Mouse (Mus musculus): ENCODE measurements around the gene Tmem132d. TPM values are rescaled to one million over a fixed set of nuclear protein-coding genes. Genes with fewer than 3 reads are reported as not detected.

Gene Tmem132d
- total RNA-seq, 2 experiments from 2014 or later: 0.05 to 0.07 TPM

DNA sequence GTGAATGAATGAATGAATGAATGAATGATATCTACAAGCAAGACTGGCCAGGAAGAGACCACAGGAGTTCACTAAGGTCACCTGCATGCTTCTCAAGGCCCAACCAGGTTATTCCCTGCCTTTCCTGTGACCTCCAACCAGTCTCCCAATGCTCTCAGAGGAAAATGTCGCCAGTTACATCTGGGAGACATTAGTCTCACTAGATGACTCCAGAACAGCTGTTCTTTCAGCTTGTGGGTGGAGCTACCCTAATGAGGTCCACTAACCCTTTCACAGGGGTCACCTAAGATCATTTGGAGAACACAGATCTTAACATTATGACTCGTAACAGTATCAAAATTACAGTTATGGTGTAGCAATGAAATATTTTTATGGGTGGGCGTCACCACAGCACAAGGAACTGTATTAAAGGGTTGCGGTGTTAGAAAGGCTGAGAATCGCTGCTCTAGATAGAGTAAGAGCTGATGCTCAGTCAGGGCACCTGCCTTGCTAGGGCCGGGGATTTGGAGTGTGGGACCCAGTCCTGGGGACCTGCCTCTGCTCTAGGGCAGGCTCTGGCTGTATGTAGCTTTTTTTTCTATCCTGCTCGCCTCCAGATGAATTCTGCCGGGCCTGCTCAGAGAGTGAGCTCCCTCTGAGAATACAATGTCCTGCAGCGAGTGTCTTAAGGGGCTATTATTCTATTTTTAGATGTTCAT lies 196.1 kb downstream of the Tmem132d start:
- no peak for DNase-seq
- intact Hi-C loops (cut with DNase I): no loop called here

DNA sequence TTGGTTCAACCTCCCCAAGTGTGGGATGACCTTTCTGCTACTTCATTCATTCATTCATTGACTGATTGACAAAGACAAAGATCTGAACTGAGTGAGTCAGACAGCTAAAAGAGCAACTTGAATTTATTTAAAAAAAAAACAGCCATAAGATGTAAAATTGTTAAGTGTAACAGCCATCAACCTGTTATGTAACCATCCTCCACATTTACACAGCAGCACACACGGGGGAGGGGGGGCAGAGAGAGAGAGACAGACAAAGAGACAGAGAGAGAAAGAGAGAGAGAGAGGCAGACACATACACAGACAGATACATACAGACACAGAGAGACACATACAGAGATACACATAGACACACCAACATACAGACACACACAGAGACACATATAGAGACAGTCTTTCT lies 197.3 kb downstream of the Tmem132d start:
- intact Hi-C loops (cut with DNase I): no loop called here
- DNase-seq: no peak

DNA sequence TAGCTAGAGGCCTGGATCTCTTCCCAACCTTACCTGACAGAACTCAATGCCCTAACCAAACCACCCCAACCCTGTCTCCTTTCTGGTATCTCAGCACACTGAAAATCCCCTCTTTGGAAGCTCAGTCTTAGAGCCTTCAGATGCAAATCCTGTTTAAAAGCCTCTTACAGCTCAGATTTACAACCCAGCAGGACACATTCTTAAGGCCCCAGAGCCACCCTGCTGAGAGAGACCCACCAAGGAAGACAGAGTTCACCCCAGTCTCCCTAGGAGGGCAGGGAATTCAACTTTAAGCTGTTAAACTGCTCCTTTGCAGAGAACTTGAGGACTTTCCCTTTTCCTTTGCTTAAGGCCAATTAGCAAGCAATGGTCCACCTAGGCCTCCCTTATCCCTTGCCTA lies 199.8 kb downstream of the Tmem132d start:
- intact Hi-C loops (cut with DNase I): no loop called here
- DNase-seq: no peak

DNA sequence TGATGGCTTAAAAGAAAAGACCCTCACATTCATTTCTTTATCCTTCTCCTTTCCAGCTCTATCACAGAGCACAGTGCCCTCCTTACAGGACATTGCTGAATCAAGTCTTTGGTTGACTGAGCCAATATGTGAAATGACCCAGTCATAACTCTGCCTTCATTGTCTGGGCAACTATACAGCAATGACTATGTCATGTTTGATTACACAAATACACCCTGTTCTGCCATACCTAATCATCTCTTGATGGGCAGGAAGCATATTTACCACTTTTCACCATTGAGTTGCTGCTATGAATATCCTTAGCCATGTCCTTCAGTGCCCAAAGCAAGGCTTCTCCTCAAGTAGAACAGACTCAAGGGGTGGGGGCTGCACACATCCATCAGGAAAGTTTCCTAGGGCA lies 214.6 kb downstream of the Tmem132d start:
- intact Hi-C loops (cut with DNase I): no loop called here

DNA sequence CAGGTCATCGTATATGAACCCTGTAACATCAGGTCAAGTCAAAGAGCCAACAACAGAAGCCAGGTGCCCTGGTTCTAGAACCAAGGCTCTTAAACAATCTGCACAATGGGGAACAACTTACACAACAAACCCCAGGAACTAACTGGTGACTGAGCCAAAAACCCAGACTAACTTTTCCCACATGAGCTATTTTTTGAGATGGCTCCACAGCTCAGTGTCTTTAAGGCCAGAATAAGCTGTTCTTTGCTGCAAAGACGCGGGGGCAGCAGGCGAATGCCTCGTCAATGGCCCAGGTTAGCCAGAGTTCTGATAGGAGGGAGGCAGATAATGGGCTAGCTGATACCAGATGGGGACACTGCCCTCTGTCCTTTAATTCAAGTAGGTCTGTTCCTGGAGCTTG lies 221.8 kb downstream of the Tmem132d start:
- intact Hi-C loops (cut with DNase I): no loop called here

More for the DNA sequence above, 214.6 kb downstream of the Tmem132d start:
- DNase-seq: no peak

DNA sequence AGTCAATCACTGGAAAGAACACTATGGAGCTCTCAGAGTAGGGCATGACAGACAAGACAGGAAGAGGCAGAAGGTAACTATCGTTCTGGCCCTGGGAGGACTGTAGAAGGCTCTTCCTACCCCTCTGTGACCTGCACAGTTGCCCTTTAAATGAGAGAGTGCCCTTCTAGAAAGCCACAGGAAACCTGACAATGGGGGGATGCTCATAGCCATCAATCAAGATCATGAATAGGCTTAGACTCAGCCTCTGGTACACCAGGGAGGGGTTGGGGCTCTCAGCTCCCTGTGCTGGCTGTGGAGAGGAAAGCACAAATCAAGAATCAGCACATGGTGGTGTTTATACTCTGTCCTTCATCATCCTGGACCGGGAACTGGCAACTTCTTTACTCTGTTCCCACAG lies 227.2 kb downstream of the Tmem132d start:
- no peak for DNase-seq
- intact Hi-C loops (cut with DNase I): no loop called here

More for the DNA sequence above, 221.8 kb downstream of the Tmem132d start:
- no peak for DNase-seq

DNA sequence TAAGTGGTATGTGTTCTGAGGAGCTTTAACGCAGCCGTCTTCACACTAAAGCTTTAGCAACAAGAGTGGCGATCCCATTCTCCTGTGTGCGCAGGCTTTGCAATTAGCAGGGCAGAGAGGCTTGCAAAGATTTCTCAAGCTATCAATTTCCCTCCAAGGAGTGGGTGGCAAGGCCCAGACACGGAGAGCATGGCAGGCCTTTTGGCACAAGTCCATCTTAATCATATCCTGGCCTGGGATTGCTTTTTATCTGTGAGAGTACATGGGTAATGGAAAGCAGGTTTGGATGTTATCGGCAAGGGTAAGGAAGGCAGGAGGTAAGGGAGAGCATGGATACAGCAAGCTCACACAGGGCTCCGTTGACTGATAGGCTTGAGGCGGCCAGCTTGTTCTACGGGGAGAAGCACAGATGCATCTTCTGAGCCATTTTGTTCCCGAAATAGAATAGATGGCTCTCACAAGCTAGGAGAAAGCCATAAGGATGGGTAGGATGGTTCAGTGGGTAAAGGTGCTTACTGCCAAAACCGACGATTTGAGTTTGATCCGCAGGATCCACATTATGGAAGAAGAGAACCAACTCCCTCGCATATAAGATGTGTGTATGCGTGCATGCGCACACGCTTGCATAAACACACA lies 228.1 kb downstream of the Tmem132d start:
- no peak for DNase-seq
- intact Hi-C loops (cut with DNase I): no loop called here

DNA sequence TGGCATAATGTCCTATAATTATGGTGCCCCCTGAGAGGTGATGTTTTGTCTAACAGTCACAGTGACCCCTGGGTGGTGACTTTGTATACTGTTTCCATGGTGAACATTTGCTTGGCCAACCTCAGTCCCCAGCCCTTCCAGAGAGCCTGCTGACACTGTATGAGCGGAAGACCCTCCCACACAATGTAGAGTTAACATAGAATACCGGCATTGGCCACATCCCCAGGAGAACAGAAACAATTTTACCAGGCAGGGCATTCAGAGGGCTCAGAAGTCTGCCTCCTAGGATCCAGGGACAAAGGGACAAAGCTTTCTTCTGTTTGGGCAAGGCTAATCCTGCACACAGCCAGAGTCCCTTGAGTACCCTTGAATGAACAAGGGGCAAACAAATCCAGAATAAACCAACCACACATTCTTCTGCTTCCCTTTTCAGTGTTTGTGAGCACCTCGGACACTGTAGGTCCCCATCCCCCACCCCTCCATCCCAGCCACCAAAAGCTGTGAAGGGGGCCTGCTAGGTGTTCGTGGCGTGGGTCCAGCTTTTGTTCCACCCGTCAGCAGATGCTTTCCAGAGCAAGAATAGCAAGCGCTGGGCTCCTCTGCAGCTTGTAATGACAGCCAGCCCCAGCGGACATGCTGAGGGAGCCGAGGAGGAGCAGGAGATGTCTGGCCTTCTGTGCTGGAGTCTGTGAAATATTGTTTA lies 228.8 kb downstream of the Tmem132d start:
- no peak for DNase-seq
- intact Hi-C loops (cut with DNase I): no loop called here

DNA sequence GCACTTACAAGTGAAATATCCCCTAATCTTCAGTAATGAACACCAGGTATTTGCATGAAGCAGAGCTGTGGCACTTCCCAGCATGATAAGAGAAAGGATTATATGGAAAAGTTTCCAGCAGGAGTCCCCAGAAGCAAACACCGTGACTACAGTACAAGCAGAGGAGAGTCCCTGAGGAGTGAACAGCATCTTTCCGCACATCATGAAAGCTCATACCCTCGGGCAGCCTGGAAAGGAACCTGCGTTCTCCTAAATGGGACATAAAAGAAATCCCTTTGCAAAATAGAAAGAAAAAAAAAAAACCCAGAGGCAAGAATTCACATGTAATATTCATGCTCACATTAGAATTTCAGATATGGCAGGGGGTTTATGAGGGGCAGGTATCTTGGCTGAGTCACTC lies 238.8 kb downstream of the Tmem132d start:
- no peak for DNase-seq
- intact Hi-C loops (cut with DNase I): no loop called here

DNA sequence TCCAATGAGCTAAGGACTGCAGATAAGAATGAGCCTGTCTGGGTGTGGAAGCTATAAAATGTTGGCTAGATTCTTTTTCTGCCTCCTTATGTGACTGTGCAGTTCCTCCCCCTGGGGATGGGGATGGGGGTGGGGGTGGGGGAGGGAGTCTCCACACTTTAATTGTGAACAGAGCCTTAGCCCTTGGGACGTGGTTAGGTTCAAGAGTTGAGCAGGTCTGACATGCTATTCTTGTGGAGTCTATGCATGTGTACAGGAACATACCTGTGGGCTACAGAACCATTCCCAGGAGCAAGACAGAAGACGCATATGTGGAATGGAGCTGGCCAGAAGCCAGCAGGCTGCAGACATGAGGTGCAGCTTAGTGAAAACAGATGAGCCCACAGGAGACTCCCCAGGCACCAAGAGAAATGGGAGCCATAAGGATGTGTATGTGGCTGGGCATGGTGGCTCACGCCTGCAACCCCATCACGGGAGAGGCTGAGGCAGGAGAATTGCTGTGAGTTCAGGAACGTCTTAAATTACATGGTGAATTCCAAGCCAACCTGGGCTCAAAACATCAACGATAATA lies 240.3 kb downstream of the Tmem132d start:
- no peak for DNase-seq
- intact Hi-C loops (cut with DNase I): no loop called here

DNA sequence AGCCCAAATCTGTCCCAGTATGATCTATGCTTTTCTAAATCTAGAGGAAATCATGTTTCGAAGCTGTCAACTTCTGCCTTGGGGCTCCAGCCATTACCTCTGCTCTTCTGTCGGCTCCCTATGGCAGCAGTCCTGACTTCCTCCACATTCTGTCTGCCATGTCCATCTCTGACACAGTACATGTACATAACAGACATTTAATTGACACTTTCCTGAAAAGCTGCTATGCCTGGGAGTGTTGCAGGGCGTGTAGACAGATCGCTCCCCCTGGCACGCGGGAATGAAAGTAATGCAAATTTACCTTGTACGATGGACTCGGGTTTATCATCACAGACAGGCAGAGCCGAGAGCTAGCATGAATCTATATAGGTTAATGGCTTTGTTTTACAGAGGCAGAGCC lies 241.2 kb downstream of the Tmem132d start:
- no peak for DNase-seq
- intact Hi-C loops (cut with DNase I): no loop called here

DNA sequence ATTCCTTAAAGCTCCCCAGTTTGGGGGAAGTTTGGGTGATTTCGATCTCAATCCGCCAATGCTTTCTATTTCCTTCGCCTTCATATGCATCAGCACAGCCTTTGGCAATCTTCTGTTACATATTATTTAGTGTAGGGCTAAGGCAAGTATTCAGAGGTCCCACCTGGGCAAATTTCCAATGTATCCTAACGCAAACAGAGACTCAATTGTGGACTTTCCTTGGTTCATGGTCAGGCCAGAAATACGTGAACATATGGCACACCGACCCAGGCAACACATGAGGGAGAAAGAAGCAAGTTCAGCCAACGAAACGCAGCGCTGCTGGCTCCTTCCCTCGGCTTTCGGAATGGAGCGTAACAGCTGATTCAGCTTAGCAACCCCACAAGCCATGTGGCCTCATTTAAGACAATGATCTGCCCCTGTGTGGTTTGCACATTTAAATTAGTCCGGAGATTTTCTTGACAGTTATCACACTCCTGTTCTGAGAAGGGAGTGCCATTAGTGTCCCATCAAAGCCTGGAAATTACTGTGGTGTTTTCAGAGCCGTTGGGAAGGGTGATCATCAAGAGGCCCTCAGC lies 242.5 kb downstream of the Tmem132d start:
- no peak for DNase-seq
- intact Hi-C loops (cut with DNase I): no loop called here

DNA sequence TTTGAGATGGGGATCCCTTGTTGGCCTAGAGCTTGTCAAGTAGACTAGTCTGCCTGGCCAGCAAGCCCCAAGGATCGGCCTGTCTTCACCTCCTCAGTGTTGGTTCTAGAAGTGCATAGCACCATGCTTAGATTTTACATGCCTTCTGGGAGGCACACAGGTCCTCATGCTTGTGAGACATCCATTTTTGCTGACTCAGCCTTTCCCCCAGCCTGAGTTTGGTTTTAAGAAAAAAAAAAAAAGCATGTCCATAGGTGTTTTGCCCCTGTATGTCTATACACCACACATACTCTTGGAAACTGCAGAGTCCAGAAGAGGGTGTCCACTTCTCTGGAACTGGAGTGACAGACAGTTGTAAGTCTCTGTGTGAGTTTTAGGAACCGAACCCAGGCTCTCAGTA lies 256.6 kb downstream of the Tmem132d start:
- intact Hi-C loops (cut with DNase I): no loop called here
- DNase-seq: no peak

DNA sequence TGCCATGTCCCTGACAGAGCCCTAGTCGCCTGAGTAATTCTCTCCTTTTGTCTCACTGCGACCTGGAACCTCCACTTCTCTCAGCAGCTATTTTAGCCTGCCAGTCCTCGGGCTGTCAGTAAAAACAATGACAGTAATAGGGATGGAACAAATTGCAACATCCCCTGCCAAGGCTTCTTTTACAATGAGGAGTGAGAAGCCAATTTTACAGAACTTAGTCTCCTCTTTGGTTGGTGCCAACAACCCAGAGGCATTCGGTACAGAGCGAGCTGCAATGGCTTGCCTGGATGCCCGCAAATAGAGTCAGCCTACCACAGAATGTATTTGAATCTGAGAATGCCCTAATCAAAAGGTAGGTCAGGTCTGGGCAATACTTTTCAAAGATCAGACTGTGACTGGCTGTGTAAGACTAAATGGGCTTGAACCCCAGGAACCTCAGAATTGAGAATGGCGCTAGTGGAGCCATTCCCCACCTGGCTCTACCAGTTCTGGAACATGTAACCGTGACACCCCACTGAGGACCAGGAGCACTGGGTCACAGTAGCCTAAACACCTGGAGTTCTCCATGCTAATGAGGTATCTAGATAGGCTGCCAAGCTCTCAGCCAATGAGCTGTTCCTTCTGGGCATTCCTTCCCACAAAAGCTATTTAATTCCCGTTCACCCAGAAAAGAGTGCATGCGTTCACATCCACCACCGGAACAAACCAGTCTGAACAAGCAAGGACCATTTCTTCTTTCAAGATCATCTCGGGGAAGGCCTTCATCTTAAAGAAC lies 273.8 kb downstream of the Tmem132d start:
- intact Hi-C loops (cut with DNase I): no loop called here
- DNase-seq: no peak

DNA sequence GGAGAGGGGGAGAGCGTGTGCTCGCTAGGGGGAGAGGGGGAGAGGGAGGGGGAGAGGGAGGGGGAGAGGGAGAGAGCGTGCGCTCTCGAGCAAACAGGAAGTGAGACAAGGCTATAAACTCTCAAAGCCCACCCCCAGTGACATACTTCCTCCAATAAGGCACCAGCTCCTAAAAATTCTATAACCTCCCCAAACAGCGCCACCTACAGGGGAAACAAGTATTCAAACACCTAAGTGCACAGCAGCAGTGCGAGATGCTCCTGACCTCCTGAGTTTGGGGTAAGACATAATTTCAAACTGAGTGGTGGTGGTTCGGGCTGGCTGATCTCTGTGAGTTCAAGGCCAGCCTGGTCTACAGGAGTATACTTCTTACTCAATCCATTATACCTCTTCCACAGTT lies 281.4 kb downstream of the Tmem132d start:
- intact Hi-C loops (cut with DNase I): no loop called here
- no peak for DNase-seq

DNA sequence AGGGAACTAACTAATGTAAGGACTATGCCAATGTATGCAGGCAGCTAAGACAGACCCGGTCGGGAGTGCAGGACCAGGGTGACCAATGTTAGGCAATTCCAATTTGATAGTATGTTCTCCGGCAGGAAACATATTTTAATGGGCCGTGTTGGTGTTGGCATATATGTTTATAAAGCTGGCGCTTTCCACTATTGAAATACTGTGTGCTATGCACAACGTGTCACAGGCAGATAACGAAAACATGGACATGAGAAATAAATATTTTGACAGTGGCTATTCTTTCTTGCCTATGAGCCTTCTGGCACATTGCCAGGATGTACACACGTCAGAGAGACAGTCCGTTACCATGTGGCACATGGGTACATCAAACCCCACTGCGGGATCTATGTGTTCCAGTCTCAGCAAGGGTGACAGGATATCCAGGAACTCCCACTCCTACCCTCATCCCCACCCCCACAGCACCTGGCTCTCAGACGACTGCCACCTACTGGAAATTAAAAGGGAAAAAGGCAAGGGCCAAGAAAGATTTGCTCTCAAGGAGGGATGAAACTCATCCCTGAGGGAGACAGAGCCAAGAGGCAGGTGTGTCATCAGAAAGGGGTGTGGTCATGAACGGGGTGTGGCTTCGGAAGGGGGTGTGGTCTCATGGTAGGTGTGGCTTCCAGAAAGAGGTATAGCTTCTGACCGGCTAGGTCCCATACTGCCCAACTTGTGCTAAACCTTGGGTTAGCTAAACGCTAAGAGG lies 285.8 kb downstream of the Tmem132d start:
- intact Hi-C loops (cut with DNase I): no loop called here

DNA sequence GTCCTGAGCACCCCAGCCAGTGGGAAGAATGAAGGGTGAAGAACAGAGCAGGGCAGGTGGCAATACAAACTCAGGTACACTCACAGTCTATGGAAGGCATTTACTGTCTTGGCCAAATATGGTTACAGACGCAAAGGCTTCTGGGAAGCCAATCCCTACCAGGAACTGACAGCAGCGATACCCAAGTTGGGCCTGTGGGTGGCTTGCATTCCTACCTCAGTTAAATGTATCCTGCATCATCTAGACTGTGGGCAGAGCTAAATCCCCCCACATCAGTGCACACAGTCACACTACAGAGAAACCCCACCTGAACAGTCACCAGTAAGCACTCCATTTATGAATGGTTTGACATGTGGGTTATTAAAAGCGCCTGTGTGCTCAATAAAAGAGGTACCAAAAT lies 288.1 kb downstream of the Tmem132d start:
- no peak for DNase-seq
- intact Hi-C loops (cut with DNase I): no loop called here

More for the DNA sequence above, 285.8 kb downstream of the Tmem132d start:
- DNase-seq: no peak

DNA sequence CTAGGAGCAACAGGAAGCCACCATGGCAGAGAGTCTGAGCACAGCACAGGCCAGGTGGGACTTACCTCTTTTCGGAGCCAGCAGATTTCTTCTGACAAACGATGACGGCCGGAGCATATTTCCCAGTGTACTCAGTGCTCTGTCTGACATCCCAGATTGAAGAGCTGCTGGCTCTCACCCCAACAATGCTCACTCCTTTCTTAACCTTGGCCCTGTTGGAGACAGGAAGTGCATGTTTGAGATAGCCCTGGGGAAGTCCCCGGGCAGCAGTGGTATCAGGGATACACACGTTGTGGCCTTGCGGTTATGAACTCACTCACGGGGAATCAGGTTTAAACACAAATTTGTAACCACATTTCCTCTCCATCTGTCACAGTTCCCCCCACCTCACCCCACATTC lies 296.1 kb downstream of the Tmem132d start:
- intact Hi-C loops (cut with DNase I): no loop called here
- DNase-seq: no peak

DNA sequence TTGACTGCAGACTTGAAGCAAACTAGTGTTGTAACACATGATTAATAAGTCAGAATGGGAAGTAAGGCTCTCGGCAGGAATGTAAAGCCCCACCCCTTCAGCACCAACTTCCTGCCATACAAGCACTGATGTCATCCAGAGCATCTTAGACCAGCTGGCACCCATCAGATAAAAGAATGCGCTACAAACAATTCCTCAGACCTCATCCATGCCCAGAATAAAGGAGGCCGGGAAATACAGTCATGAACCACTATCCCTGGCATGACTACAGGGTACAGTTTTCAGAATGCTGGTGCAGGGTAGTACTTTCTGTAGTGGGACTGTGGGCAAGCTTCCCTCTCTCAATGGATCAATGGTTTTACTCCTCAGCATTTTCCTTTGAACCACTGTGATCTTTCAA lies 310.2 kb downstream of the Tmem132d start:
- intact Hi-C loops (cut with DNase I): no loop called here
- no peak for DNase-seq

DNA sequence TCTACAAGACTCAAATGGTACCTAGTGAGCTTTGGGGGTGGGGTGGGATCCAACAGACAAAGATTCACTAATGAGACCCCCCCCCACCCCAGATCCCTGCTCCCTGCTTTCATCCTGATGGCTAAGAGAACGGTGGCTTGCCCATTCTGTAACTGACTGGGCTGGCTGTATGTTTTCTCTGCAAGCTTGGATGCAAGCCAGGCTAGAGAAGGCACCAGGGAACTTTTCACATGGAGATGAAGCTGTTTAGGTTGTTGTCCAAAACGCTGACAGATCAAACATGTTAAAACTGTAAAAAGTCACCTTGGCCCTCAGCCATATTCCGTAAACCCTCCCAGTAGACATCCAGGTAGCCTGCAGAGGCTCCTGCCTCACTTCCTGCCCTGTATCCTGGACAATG lies 313.7 kb downstream of the Tmem132d start:
- no peak for DNase-seq
- intact Hi-C loops (cut with DNase I): no loop called here
